Mouse (Mus musculus): ENCODE results near the gene Tmem101. TPM values are rescaled to one million over a fixed set of nuclear protein-coding genes. Genes with fewer than 3 reads are reported as not detected.

Tmem101 gene
- total RNA-seq, 2 experiments from 2014 or later = 13.7 to 14.7 TPM

Other genes with a start within 250 kb of the Tmem101 start
- 1 to 10 TPM; 1.5 to 2.2 TPM for gene Sost, start 189.4 kb downstream of the Tmem101 start, total RNA-seq (2021)
- not detected for gene Cfap97d1, start 172.1 kb downstream of the Tmem101 start, total RNA-seq (2021)
- 100 to 1,000 TPM; 145 to 170 TPM for gene Dusp3, start 169.4 kb downstream of the Tmem101 start, total RNA-seq (2021)
- gene Mpp3, start 127.9 kb downstream of the Tmem101 start, total RNA-seq (2021) = 1 to 10 TPM; 5.5 to 7.4 TPM
- 10 to 100 TPM; 64.4 to 75.9 TPM for gene Cd300lg, start 114.9 kb downstream of the Tmem101 start, total RNA-seq (2021)
- 1 to 10 TPM; 4.0 to 4.1 TPM for gene Mpp2, start 67.9 kb downstream of the Tmem101 start, total RNA-seq (2021)
- not detected for gene Ppy, start 55.1 kb downstream of the Tmem101 start, total RNA-seq (2021)
- gene Pyy, start 48.6 kb downstream of the Tmem101 start, total RNA-seq (2021) = not detected
- under 1 TPM in 1 of 2 experiments, not detected in 1; 0.12 TPM for gene Nags, start 10.9 kb downstream of the Tmem101 start, total RNA-seq (2021)
- 10 to 100 TPM; 58.5 to 61.4 TPM for gene Lsm12, start 28.9 kb upstream of the Tmem101 start, total RNA-seq (2021)
- 10 to 100 TPM; 37.9 to 38.1 TPM for gene G6pc3, start 33.2 kb upstream of the Tmem101 start, total RNA-seq (2021)
- 100 to 1,000 TPM; 106 to 139 TPM for gene Hdac5, start 73.8 kb upstream of the Tmem101 start, total RNA-seq (2021)
- gene BC030867, start 92.5 kb upstream of the Tmem101 start, total RNA-seq (2021) = 1 to 10 TPM; 1.7 to 1.8 TPM
- gene Asb16, start 112.3 kb upstream of the Tmem101 start, total RNA-seq (2021) = under 1 TPM; 0.52 to 0.69 TPM
- gene Tmub2, start 128.5 kb upstream of the Tmem101 start, total RNA-seq (2021) = 10 to 100 TPM; 29.0 to 31.1 TPM
- 10 to 100 TPM; 34.1 to 38.3 TPM for gene Atxn7l3, start 140.2 kb upstream of the Tmem101 start, total RNA-seq (2021)
- gene Ubtf, start 163.3 kb upstream of the Tmem101 start, total RNA-seq (2021) = 10 to 100 TPM; 78.3 to 80.9 TPM
- gene Slc4a1, start 209.8 kb upstream of the Tmem101 start, total RNA-seq (2021) = 10 to 100 TPM in 1 of 2 experiments, 1 to 10 TPM in 1; 3.5 to 13.0 TPM
- under 1 TPM; 0.29 to 0.32 TPM for gene Rundc3a, start 237.0 kb upstream of the Tmem101 start, total RNA-seq (2021)